Mouse (Mus musculus) cerebellum, adult 2 months (tissue): ENCODE measurements around the gene Nt5c2.

Source experiments
- CTCF ChIP-seq: fragments of 200-500 bp; IDR thresholded peaks from 2 replicates; pipeline ENCODE4 v1.5.1; 2011; ENCODE audit warnings: low read depth, mild to moderate bottlenecking, control low read depth, low read length, moderate library complexity, borderline replicate concordance; ENCODE audit not compliant: insufficient read depth
- POLR2A ChIP-seq: fragments of 200-500 bp; IDR thresholded peaks from 2 replicates; pipeline ENCODE4 v1.6.1; 2011; ENCODE audit warnings: low read length, control low read depth, borderline replicate concordance; ENCODE audit not compliant: insufficient read depth

- no peak for TF ChIP-seq CTCF
- TF ChIP-seq POLR2A = no peak
These were observed 145.9 kb downstream of the Nt5c2 start for GRCm38 (mm10) chr19:46869049-46869448.
